Mouse (Mus musculus) embryo, embryonic 11 days (tissue): Measurements from ENCODE around the gene Cd300ld4.
"Not testable (repeated sequence)": the region's sequence is repeated elsewhere in the genome, so short reads cannot be mapped to it uniquely, and the experiment has no call there.

Experiments used
- DNase-seq: peaks from one replicate; pipeline ENCODE4 v3.0.0-alpha.2; 2015

Cd300ld4 gene

GRCm38 (mm10) chr11:115026912-115027311 lies at the start of gene Cd300ld4:
TSS of gene Cd300ld4 (minus strand) at chr11:115027012.
- DNase-seq, result not testable (repeated sequence)

GRCm38 (mm10) chr11:115075859-115076258 lies 49.0 kb upstream of the Cd300ld4 start:
- no peak for DNase-seq

GRCm38 (mm10) chr11:115075407-115075806 lies 48.6 kb upstream of the Cd300ld4 start:
- DNase-seq, result no peak

- no peak for DNase-seq
Observed at GRCm38 (mm10) chr11:115073002-115073401, 46.2 kb upstream of the Cd300ld4 start.

GRCm38 (mm10) chr11:115071631-115072294 lies 45.0 kb upstream of the Cd300ld4 start:
- peak; percentile 59 for DNase-seq

GRCm38 (mm10) chr11:115071015-115071551 lies 44.3 kb upstream of the Cd300ld4 start:
- peak; percentile 58 for DNase-seq

- DNase-seq, result no peak
Observed at GRCm38 (mm10) chr11:115066768-115067167, 40.0 kb upstream of the Cd300ld4 start.

GRCm38 (mm10) chr11:115062077-115062476 lies 35.3 kb upstream of the Cd300ld4 start, which contains the start of gene Cd300e:
TSS of gene Cd300e (minus strand) at chr11:115062177.
- no peak for DNase-seq

GRCm38 (mm10) chr11:115059797-115060196 lies 33.0 kb upstream of the Cd300ld4 start:
- no peak for DNase-seq

GRCm38 (mm10) chr11:115058701-115059100 lies 31.9 kb upstream of the Cd300ld4 start:
- no peak for DNase-seq

GRCm38 (mm10) chr11:115054537-115054936 lies 27.7 kb upstream of the Cd300ld4 start:
- no peak for DNase-seq

GRCm38 (mm10) chr11:115052991-115053390 lies 26.2 kb upstream of the Cd300ld4 start:
- no peak for DNase-seq

GRCm38 (mm10) chr11:115052206-115052605 lies 25.4 kb upstream of the Cd300ld4 start:
- DNase-seq, result peak; percentile 88

GRCm38 (mm10) chr11:115049282-115049895 lies 22.6 kb upstream of the Cd300ld4 start:
- DNase-seq, result no peak

- DNase-seq, result no peak
Observed at GRCm38 (mm10) chr11:115048259-115048658, 21.4 kb upstream of the Cd300ld4 start, which contains the start of gene Cd300ld3. TSS of gene Cd300ld3 (minus strand) at chr11:115048409.

GRCm38 (mm10) chr11:115037669-115038068 lies 10.9 kb upstream of the Cd300ld4 start, which contains the start of gene Cd300ld5:
TSS of gene Cd300ld5 (minus strand) at chr11:115037769.
- DNase-seq, result not testable (repeated sequence)

GRCm38 (mm10) chr11:115016093-115016492 lies 10.7 kb downstream of the Cd300ld4 start, which contains the start of gene Cd300ld2:
TSS of gene Cd300ld2 (minus strand) at chr11:115016193.
- DNase-seq, result not testable (repeated sequence)

- no peak for DNase-seq
Observed at GRCm38 (mm10) chr11:115004070-115004469, 22.7 kb downstream of the Cd300ld4 start.

- DNase-seq, result no peak
Observed at GRCm38 (mm10) chr11:115001474-115002040, 25.3 kb downstream of the Cd300ld4 start, which contains the start of gene Cd300c2. TSS of gene Cd300c2 (minus strand) at chr11:115001880.

GRCm38 (mm10) chr11:114989793-114990192 lies 37.0 kb downstream of the Cd300ld4 start, which contains the start of gene Cd300ld:
TSS of gene Cd300ld (minus strand) at chr11:114989922.
- no peak for DNase-seq

- no peak for DNase-seq
Observed at GRCm38 (mm10) chr11:114981866-114982265, 44.9 kb downstream of the Cd300ld4 start.

- DNase-seq, result no peak
Observed at GRCm38 (mm10) chr11:114972726-114973125, 54.1 kb downstream of the Cd300ld4 start.
